Mouse (Mus musculus): ENCODE measurements around the gene Ppp4r3a. TPM values are rescaled to one million over a fixed set of nuclear protein-coding genes. Genes with fewer than 3 reads are reported as not detected.

Gene Ppp4r3a
- polyA plus RNA-seq, 1 experiment from 2014 or later, result 14.3 TPM

DNA sequence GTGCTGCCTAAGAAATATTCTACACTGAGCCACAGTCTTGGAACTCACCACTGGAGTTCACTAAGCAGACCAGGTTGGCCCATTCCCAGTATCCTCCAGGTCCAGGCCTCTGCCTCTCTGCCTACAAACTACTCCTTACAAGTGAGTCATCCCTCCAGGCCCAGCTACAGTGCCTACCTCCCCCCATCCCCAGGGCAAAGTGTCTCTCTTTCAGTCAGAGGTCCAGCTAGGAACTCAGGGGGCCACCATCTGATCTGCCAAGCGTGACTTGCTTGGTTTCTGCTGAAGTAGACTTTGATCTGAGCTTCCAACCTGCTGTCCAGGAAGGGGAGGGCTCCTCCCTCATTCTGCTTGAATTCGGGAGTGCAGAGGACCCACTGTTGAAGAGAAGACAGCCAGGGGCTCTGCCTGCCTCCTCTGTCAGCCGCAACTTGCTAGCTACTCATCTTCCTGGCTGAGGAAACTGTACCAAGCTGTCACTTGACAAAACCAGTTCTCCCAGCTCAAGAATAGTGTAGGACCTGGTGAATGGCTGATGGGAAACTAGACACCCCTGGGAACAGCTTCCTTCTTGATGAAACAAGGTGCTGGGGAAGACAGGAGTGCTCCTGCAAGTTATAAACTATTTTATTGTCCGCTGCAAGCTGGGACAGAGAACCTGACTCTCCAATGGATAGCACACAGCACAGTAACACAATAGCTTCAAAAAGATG is 80.5 kb downstream of the Ppp4r3a start:
- no peak for DNase-seq (ENCODE audit: low spot score)
- H3K4me1 ChIP-seq (replicated peaks; ENCODE audit: control insufficient read depth, insufficient read depth), result 0 out of 2 replicates have a peak, but pooled peaks cover 2% of the 10 kb centered on the region
- no peak overlapping the region for H3K4me3 ChIP-seq (ENCODE audit: low read depth, low read length)
- H3K9me3 ChIP-seq (ENCODE audit: control insufficient read depth, low read length), result no peaks in the 10 kb centered on the region
- no peaks in the 10 kb centered on the region for H3K27me3 ChIP-seq (ENCODE audit: control insufficient read depth, insufficient read depth, low read length)
- no peaks in the 10 kb centered on the region for H3K36me3 ChIP-seq (ENCODE audit: control insufficient read depth, insufficient read depth, low read length)
- no peak overlapping the region for H3K27ac ChIP-seq (replicated peaks)
- 44% methylated on average over 4 of the region's 4 CpGs for WGBS
- no peak overlapping the region for H3K4me2 ChIP-seq (replicated peaks; ENCODE audit: low read depth)
- no peak overlapping the region for H3K9ac ChIP-seq (ENCODE audit: low read length)
- no peak for ATAC-seq (ENCODE audit: low FRiP score, low TSS enrichment)
- TF ChIP-seq EP300 (optimal IDR thresholded peaks at IDR 0.05), result no peak
- no peak for TF ChIP-seq CTCF (IDR thresholded peaks at IDR 0.05; ENCODE audit: low read depth)

- TF ChIP-seq EP300 (optimal IDR thresholded peaks at IDR 0.05), result no peak
- Histone ChIP-seq H3K36me3 (ENCODE audit: control insufficient read depth, insufficient read depth, low read length) (no peaks in the 10 kb centered on the region), H3K4me2 (replicated peaks; ENCODE audit: low read depth) (no peak overlapping the region), H3K27me3 (ENCODE audit: control insufficient read depth, insufficient read depth, low read length) (no peaks in the 10 kb centered on the region), H3K9me3 (ENCODE audit: control insufficient read depth, low read length) (no peaks in the 10 kb centered on the region), H3K4me1 (replicated peaks; ENCODE audit: control insufficient read depth, insufficient read depth) (peaks cover 2% of the 10 kb centered on the region; the same call in 1 of the 2 replicates), H3K4me3 (ENCODE audit: low read depth, low read length) (no peak overlapping the region), H3K27ac (replicated peaks) (no peak overlapping the region), H3K9ac (ENCODE audit: low read length) (no peak overlapping the region)
- WGBS, result 60% methylated on average over 7 of the region's 7 CpGs
- DNase-seq (ENCODE audit: low spot score) (no peak), ATAC-seq (ENCODE audit: low FRiP score, low TSS enrichment) (no peak)
These were observed 84.2 kb downstream of the Ppp4r3a start for GRCm38 (mm10) chr12:100999061-100999954.

GRCm38 (mm10) chr12:100998564-100998962 is 84.9 kb downstream of the Ppp4r3a start:
- Histone ChIP-seq H3K4me2 (replicated peaks; ENCODE audit: low read depth) (no peak overlapping the region), H3K9me3 (ENCODE audit: control insufficient read depth, low read length) (no peaks in the 10 kb centered on the region), H3K4me1 (replicated peaks; ENCODE audit: control insufficient read depth, insufficient read depth) (peaks cover 2% of the 10 kb centered on the region; the same call in 1 of the 2 replicates), H3K27me3 (ENCODE audit: control insufficient read depth, insufficient read depth, low read length) (no peaks in the 10 kb centered on the region), H3K27ac (replicated peaks) (no peak overlapping the region), H3K4me3 (ENCODE audit: low read depth, low read length) (no peak overlapping the region), H3K36me3 (ENCODE audit: control insufficient read depth, insufficient read depth, low read length) (no peaks in the 10 kb centered on the region), H3K9ac (ENCODE audit: low read length) (no peak overlapping the region)
- TF ChIP-seq CTCF (IDR thresholded peaks at IDR 0.05; ENCODE audit: low read depth) (no peak), EP300 (optimal IDR thresholded peaks at IDR 0.05) (no peak)
- ATAC-seq (ENCODE audit: low FRiP score, low TSS enrichment) (no peak), DNase-seq (ENCODE audit: low spot score) (no peak)
- 35% methylated on average over 8 of the region's 8 CpGs for WGBS

DNA sequence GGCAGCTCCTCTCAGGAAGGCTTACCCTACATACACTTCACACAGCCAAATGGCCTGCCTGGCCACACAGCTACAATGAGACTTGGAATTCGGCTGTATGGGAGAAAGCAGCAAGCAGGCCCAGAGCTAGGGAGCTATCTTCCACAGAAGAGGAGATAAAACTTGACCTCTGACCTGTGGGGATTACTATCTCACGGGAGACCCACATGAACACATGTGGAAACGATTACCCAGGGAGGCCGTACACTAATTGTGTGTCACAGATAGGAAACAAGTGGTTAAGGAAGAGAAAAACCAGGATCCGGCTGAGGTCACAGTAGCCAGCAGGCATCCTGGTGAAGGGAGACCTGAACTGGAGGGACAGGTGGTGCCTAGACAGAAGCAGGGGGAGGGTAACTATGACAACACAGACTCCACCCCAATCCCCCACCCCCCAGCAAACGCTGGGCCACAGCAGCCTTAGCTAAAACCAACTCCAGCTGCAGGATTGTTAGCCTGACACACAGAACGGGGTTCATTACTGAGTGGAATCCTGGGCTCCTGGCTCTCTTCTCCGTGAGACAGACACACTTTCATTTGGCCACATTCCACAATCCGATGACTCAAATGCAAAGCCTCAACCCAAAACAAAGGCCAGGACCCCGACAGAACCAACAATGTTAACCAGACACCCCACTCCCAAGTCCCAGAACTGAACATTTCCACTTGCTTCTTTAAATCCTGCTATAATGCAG is 85.5 kb downstream of the Ppp4r3a start:
- Histone ChIP-seq H3K27ac (replicated peaks) (no peak overlapping the region), H3K4me1 (replicated peaks; ENCODE audit: control insufficient read depth, insufficient read depth) (peaks cover 2% of the 10 kb centered on the region; the same call in 1 of the 2 replicates), H3K9ac (ENCODE audit: low read length) (no peak overlapping the region), H3K4me2 (replicated peaks; ENCODE audit: low read depth) (no peak overlapping the region), H3K27me3 (ENCODE audit: control insufficient read depth, insufficient read depth, low read length) (no peaks in the 10 kb centered on the region), H3K4me3 (ENCODE audit: low read depth, low read length) (no peak overlapping the region), H3K9me3 (ENCODE audit: control insufficient read depth, low read length) (no peaks in the 10 kb centered on the region), H3K36me3 (ENCODE audit: control insufficient read depth, insufficient read depth, low read length) (no peaks in the 10 kb centered on the region)
- ATAC-seq (ENCODE audit: low FRiP score, low TSS enrichment) (no peak), DNase-seq (ENCODE audit: low spot score) (no peak)
- TF ChIP-seq EP300 (optimal IDR thresholded peaks at IDR 0.05), result no peak
- TF ChIP-seq CTCF (IDR thresholded peaks at IDR 0.05; ENCODE audit: low read depth), result no peak
- 15% methylated on average over 10 of the region's 10 CpGs for WGBS

- DNase-seq (ENCODE audit: low spot score), result no peak
- H3K4me2 ChIP-seq (replicated peaks; ENCODE audit: low read depth), result no peak overlapping the region
- H3K36me3 ChIP-seq (ENCODE audit: control insufficient read depth, insufficient read depth, low read length), result no peaks in the 10 kb centered on the region
- no peak for ATAC-seq (ENCODE audit: low FRiP score, low TSS enrichment)
- H3K4me3 ChIP-seq (ENCODE audit: low read depth, low read length), result no peak overlapping the region
- H3K9me3 ChIP-seq (ENCODE audit: control insufficient read depth, low read length), result no peaks in the 10 kb centered on the region
- no peaks in the 10 kb centered on the region for H3K27me3 ChIP-seq (ENCODE audit: control insufficient read depth, insufficient read depth, low read length)
- 55% methylated on average over 5 of the region's 5 CpGs for WGBS
- H3K27ac ChIP-seq (replicated peaks), result no peak overlapping the region; the same call in 1 of the 2 replicates
- no peak for TF ChIP-seq EP300 (optimal IDR thresholded peaks at IDR 0.05)
- no peak for TF ChIP-seq CTCF (IDR thresholded peaks at IDR 0.05; ENCODE audit: low read depth)
- H3K9ac ChIP-seq (ENCODE audit: low read length), result no peak overlapping the region
- H3K4me1 ChIP-seq (replicated peaks; ENCODE audit: control insufficient read depth, insufficient read depth), result peaks cover 2% of the 10 kb centered on the region; the same call in 1 of the 2 replicates
These were observed 87.1 kb downstream of the Ppp4r3a start for GRCm38 (mm10) chr12:100996378-100996898.
